Mouse (Mus musculus) limb, embryonic 13.5 days (tissue): Measurements from ENCODE around the gene Bri3. TPM values are rescaled to one million over a fixed set of nuclear protein-coding genes. Genes with fewer than 3 reads are reported as not detected.

Experiments
- ATAC-seq: fragments of 200-750 bp; cut with Nextera tagmentation; 2 replicates; pipeline ENCODE4 v1.8.0; 2017; ENCODE audit warnings: low read depth, moderate number of reproducible peaks, moderate TSS enrichment; ENCODE audit not compliant: low FRiP score
- H3K27ac ChIP-seq: fragments of 300-500 bp; sonication (generic); 2 replicates; pipeline ENCODE4 v1.5.1; 2015; ENCODE audit warnings: inconsistent platforms, mild to moderate bottlenecking, moderate library complexity
- H3K27me3 ChIP-seq: fragments of 300-500 bp; sonication (generic); 2 replicates; pipeline ENCODE4 v1.6.1; 2015; ENCODE audit warnings: mild to moderate bottlenecking, inconsistent platforms
- H3K36me3 ChIP-seq: fragments of 300-500 bp; sonication (generic); 2 replicates; pipeline ENCODE4 v1.6.1; 2015; ENCODE audit warnings: inconsistent platforms, mild to moderate bottlenecking, moderate library complexity
- H3K4me1 ChIP-seq: fragments of 300-500 bp; sonication (generic); 2 replicates; pipeline ENCODE4 v1.6.1; 2015; ENCODE audit warnings: inconsistent platforms
- H3K4me2 ChIP-seq: fragments of 300-500 bp; sonication (generic); replicated peaks from 2 replicates; pipeline ENCODE4 v1.6.1; 2015; ENCODE audit warnings: inconsistent platforms, mild to moderate bottlenecking, moderate library complexity
- H3K4me3 ChIP-seq: fragments of 300-500 bp; sonication (generic); 2 replicates; pipeline ENCODE4 v1.5.1; 2015; ENCODE audit warnings: moderate library complexity, mild to moderate bottlenecking, inconsistent platforms
- H3K9ac ChIP-seq: fragments of 300-500 bp; sonication (generic); 2 replicates; pipeline ENCODE4 v1.6.1; 2015; ENCODE audit warnings: mild to moderate bottlenecking, inconsistent platforms
- H3K9me3 ChIP-seq: fragments of 300-500 bp; sonication (generic); 2 replicates; pipeline ENCODE4 v1.6.1; 2016; ENCODE audit warnings: inconsistent platforms
- WGBS: fragments of 180-500 bp; shearing (Covaris S2); methylation state at CpG from one replicate; pipeline ENCODE4 v1.1.7; 2015; 5-methylcytosine and 5-hydroxymethylcytosine counted together
- polyA plus RNA-seq: library from polyadenylated mRNA; unstranded; fragments of >200 nt; fragmentation: Nextera tagmentation; extraction: Ambion mirVana; gene quantifications from 2 replicates; pipeline ENCODE4 v1.2.1, GENCODE M21; 2015

Gene Bri3
- polyA plus RNA-seq, 1 experiment from 2014 or later = 112 TPM

DNA sequence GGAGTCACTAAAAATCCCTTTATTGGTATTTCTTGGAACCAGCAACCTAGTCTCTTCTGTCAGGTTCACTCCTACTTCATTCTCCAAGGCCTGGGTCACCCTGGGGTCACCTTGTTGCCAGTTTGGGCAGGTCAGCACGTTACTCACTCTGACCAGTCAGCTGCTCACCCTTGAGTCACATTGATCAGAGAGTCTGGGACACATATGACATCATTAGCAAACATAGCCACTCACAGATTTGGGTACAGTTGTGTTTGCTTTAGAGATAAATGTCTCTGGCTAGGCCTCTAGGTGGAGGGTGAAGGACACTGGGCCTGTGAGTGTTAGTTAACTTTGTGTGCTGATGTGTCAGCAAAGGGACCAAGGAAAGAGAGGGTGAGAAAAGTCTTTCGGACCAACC is 127.9 kb downstream of the Bri3 start:
- H3K4me3 ChIP-seq = no peak overlapping the region

DNA sequence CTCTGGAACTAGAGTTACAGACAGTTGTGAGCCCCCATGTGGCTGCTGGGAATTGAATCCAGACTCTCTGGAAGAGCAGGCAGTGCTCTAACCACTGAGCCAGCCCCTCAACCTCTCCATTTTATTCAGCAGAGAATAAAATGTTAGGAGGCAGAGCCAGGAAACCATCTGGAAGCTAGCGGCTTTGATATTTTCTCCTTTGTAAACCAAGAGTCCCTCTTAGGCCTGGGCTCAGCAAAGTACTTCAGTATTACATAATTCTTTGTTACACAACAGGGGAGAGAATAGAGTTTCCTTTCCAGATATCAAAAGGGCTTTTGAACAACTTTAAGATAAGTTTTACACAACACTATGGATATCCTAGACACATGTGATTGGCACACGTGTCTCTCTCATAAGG is 128.6 kb downstream of the Bri3 start:
- no peak overlapping the region for H3K9ac ChIP-seq
- no peak overlapping the region for H3K4me3 ChIP-seq
- no peak for ATAC-seq
- WGBS = 73% methylated on average over 2 of the region's 2 CpGs
- no peaks in the 10 kb centered on the region for H3K27me3 ChIP-seq
- H3K9me3 ChIP-seq = no peaks in the 10 kb centered on the region
- no peaks in the 10 kb centered on the region for H3K4me1 ChIP-seq
- H3K27ac ChIP-seq = no peak overlapping the region
- no peak overlapping the region for H3K4me2 ChIP-seq
- H3K36me3 ChIP-seq = no peaks in the 10 kb centered on the region

More for the DNA sequence above, 127.9 kb downstream of the Bri3 start:
- Histone ChIP-seq H3K27ac (no peak overlapping the region), H3K27me3 (no peaks in the 10 kb centered on the region), H3K4me2 (no peak overlapping the region), H3K9ac (no peak overlapping the region), H3K4me1 (no peaks in the 10 kb centered on the region), H3K9me3 (no peaks in the 10 kb centered on the region), H3K36me3 (no peaks in the 10 kb centered on the region)
- ATAC-seq = no peak
- 56% methylated on average over 2 of the region's 2 CpGs for WGBS

DNA sequence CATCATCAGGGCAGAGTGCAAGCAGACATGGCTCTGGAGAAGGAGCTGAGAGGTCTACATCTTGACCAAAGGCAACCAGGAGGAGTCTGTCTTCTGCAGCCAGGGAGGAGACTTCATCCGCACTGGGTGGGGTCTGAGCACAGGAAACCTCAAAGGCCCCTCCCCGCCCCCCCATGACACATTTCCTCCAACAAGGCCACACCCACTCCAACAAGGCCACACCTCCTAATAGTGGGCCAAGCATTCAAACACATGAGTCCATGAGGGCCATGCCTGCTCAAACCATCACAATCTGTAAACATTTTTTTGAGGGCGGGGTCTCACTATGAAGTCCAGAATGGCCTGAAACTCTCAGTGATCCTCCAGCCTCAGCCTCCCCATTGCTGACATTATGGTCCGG is 135.2 kb downstream of the Bri3 start:
- 87% methylated on average over 4 of the region's 4 CpGs for WGBS
- H3K27ac ChIP-seq = no peak overlapping the region
- no peaks in the 10 kb centered on the region for H3K36me3 ChIP-seq
- H3K4me2 ChIP-seq = no peak overlapping the region
- H3K27me3 ChIP-seq = no peaks in the 10 kb centered on the region
- H3K4me3 ChIP-seq = no peak overlapping the region
- no peaks in the 10 kb centered on the region for H3K9me3 ChIP-seq
- H3K9ac ChIP-seq = no peak overlapping the region
- no peaks in the 10 kb centered on the region for H3K4me1 ChIP-seq
- no peak for ATAC-seq

DNA sequence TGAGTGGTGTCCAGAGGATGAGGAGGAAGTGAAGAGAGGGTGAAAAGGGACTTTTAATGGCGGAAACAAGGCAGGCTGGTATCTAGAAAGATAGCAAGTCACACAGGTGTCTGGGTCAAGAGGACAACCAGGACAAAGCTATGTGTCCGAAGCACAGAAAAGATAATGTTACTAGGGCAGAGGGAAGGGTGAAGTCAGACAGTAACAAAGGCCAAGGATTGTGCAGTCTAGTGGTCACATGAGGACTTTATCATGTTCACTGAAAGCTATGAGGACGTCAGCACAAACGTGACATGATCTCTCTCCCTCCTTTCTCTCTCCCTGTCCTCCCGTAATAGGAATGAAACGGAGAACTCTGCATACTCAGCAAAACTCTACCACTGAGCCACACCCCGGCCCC is 136.5 kb downstream of the Bri3 start:
- H3K36me3 ChIP-seq = no peaks in the 10 kb centered on the region
- H3K9me3 ChIP-seq = no peaks in the 10 kb centered on the region
- no peaks in the 10 kb centered on the region for H3K4me1 ChIP-seq
- H3K27me3 ChIP-seq = no peaks in the 10 kb centered on the region
- no peak overlapping the region for H3K4me2 ChIP-seq
- ATAC-seq = no peak
- 83% methylated on average over 7 of the region's 7 CpGs for WGBS
- H3K9ac ChIP-seq = no peak overlapping the region
- no peak overlapping the region for H3K27ac ChIP-seq
- no peak overlapping the region for H3K4me3 ChIP-seq

DNA sequence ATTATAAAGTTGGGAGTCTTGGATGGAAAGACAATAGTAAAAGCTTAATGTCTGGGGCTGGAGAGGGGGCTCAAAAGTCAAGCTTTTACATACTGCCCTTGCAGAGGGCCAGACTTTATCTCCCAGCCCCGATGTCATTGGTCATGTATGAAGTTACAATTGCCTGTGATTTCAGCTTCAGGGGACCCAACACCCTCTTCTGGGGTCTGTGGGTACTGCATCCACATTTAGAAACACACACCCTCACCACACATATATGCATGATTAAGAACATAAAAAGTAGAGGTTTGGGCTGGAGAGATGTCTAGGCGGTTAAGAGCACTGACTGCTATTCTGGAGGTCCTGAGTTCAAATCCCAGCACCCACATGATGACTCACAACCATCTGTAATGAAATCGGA is 137.5 kb downstream of the Bri3 start:
- no peaks in the 10 kb centered on the region for H3K4me1 ChIP-seq
- no peak overlapping the region for H3K4me3 ChIP-seq
- no peak overlapping the region for H3K9ac ChIP-seq
- H3K4me2 ChIP-seq = no peak overlapping the region
- H3K27ac ChIP-seq = no peak overlapping the region
- H3K27me3 ChIP-seq = no peaks in the 10 kb centered on the region
- no peaks in the 10 kb centered on the region for H3K9me3 ChIP-seq
- no peak for ATAC-seq
- 80% methylated on average over 3 of the region's 3 CpGs for WGBS
- H3K36me3 ChIP-seq = no peaks in the 10 kb centered on the region

GRCm38 (mm10) chr5:144383936-144384335 is 139.7 kb downstream of the Bri3 start:
- Histone ChIP-seq H3K27me3 (no peaks in the 10 kb centered on the region), H3K36me3 (no peaks in the 10 kb centered on the region), H3K9ac (no peak overlapping the region), H3K4me2 (no peak overlapping the region), H3K4me1 (no peaks in the 10 kb centered on the region), H3K9me3 (no peaks in the 10 kb centered on the region), H3K4me3 (no peak overlapping the region), H3K27ac (no peak overlapping the region)
- 68% methylated on average over 3 of the region's 3 CpGs for WGBS
- no peak for ATAC-seq

DNA sequence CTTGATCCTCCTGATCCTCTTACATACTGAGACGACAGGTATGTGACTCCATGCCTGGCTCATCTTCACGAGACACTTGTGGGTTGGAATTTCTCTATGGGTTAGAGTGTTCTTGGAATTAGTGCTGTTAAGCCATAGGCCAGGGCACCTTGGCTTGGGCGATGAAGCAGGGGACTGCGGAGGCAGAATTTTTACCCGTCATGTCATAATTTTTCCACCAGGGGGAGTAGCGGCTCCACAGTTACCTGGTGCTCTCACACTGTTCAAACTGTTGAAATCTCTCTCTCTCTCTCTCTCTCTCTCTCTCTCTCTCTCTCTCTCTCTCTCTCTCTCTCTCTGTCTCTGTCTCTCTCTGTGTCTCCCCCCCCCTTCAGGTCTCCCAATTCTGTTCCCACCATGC is 143.6 kb downstream of the Bri3 start:
- Histone ChIP-seq H3K36me3 (no peaks in the 10 kb centered on the region), H3K4me1 (no peaks in the 10 kb centered on the region), H3K9ac (no peak overlapping the region), H3K27ac (no peak overlapping the region), H3K4me3 (no peak overlapping the region), H3K4me2 (no peak overlapping the region), H3K9me3 (no peaks in the 10 kb centered on the region), H3K27me3 (no peaks in the 10 kb centered on the region)
- no peak for ATAC-seq
- 11% methylated on average over 6 of the region's 6 CpGs for whole genome bisulfite sequencing

DNA sequence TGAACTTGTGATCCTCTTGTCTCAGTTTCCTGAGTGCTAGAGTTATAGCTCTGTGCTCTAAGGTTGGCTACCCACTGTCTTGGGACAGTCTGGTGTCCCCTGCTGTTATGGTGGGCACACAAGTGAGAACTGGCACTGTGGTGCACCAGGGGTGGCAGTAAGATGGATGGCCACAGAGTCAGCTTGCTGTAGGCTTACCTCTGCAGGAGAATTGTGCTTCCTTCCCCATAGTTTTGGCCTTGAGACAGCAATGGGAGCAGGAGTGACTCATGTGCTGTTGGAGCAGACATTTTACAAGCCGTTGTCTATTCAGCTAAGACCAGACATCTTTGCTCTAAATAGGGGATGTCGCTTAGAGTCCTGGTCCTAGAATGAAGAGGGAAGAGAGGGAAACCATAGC is 149.9 kb downstream of the Bri3 start:
- peaks cover 7% of the 10 kb centered on the region; the same call in 1 of the 2 replicates for H3K4me1 ChIP-seq
- no peak for ATAC-seq
- WGBS = 71% methylated on average over 2 of the region's 2 CpGs
- no peak overlapping the region for H3K4me2 ChIP-seq
- peaks cover 10% of the 10 kb centered on the region; the same call in 1 of the 2 replicates for H3K9me3 ChIP-seq
- H3K27ac ChIP-seq = no peak overlapping the region
- H3K9ac ChIP-seq = no peak overlapping the region
- no peaks in the 10 kb centered on the region for H3K27me3 ChIP-seq
- H3K36me3 ChIP-seq = no peaks in the 10 kb centered on the region
- H3K4me3 ChIP-seq = no peak overlapping the region

- Histone ChIP-seq H3K9me3 (peaks cover 10% of the 10 kb centered on the region; the same call in 1 of the 2 replicates), H3K9ac (no peak overlapping the region), H3K4me2 (no peak overlapping the region; the same call in 1 of the 2 replicates), H3K36me3 (no peaks in the 10 kb centered on the region), H3K4me1 (peaks cover 17% of the 10 kb centered on the region), H3K27ac (no peak overlapping the region), H3K4me3 (no peak overlapping the region), H3K27me3 (no peaks in the 10 kb centered on the region)
- no peak for ATAC-seq
- 6% methylated on average over 5 of the region's 9 CpGs for WGBS
Observed at GRCm38 (mm10) chr5:144397566-144397965, 153.3 kb downstream of the Bri3 start.

GRCm38 (mm10) chr5:144400821-144401220 is 156.6 kb downstream of the Bri3 start:
- 69% methylated on average over 5 of the region's 5 CpGs for WGBS
- no peak overlapping the region for H3K9ac ChIP-seq
- no peaks in the 10 kb centered on the region for H3K27me3 ChIP-seq
- peaks cover 17% of the 10 kb centered on the region for H3K4me1 ChIP-seq
- H3K27ac ChIP-seq = no peak overlapping the region
- no peak overlapping the region for H3K4me2 ChIP-seq
- H3K4me3 ChIP-seq = no peak overlapping the region
- no peak for ATAC-seq
- H3K36me3 ChIP-seq = no peaks in the 10 kb centered on the region
- H3K9me3 ChIP-seq = peaks cover 8% of the 10 kb centered on the region; the same call in 1 of the 2 replicates

DNA sequence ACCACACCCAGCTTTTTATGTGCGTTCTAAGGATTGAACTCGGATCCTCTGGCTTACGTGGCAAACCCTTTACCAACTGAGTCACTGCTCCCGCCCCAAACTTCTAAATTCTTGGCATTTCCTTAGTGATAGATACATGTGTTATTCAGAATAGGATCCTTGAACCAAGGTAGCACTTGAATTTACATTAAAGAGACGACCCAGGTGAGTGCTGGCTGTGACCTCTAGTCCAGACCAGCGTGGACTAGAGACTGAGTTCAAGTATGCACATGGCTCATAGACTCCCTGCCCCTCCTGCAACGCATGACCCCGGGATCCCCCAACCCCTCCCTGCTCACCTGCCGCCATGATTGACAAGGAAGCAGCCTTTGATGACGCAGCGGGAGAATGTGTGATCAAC is 162.0 kb downstream of the Bri3 start:
- Histone ChIP-seq H3K4me3 (no peak overlapping the region), H3K4me2 (no peak overlapping the region), H3K27me3 (no peaks in the 10 kb centered on the region), H3K9ac (no peak overlapping the region), H3K27ac (no peak overlapping the region), H3K4me1 (peaks cover 6% of the 10 kb centered on the region; the same call in 1 of the 2 replicates), H3K9me3 (no peaks in the 10 kb centered on the region), H3K36me3 (no peaks in the 10 kb centered on the region)
- no peak for ATAC-seq
- WGBS = 86% methylated on average over 11 of the region's 11 CpGs

DNA sequence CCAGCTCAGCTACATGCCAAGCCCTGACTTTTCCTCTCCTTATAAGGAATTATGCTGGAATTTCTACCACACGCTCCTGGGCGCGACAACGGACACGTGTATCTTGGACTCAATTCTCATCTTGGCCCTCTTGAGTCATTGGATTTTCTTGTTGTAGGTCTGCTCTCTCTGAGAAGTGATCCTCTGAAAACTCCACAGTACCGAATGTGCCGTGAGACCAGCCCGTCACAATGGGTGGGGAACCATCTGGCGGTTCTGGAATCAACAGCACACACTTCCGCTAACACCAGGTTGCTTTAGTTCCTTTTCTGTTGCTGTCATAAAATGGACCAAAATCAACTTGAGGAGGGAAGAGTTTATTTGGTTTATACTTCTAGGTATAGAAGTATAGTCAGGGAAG is 166.4 kb downstream of the Bri3 start:
- Histone ChIP-seq H3K4me1 (no peaks in the 10 kb centered on the region), H3K36me3 (no peaks in the 10 kb centered on the region), H3K4me2 (no peak overlapping the region), H3K27me3 (no peaks in the 10 kb centered on the region), H3K9ac (no peak overlapping the region), H3K27ac (no peak overlapping the region), H3K4me3 (no peak overlapping the region), H3K9me3 (no peaks in the 10 kb centered on the region)
- no peak for ATAC-seq
- 93% methylated on average over 10 of the region's 10 CpGs for WGBS

DNA sequence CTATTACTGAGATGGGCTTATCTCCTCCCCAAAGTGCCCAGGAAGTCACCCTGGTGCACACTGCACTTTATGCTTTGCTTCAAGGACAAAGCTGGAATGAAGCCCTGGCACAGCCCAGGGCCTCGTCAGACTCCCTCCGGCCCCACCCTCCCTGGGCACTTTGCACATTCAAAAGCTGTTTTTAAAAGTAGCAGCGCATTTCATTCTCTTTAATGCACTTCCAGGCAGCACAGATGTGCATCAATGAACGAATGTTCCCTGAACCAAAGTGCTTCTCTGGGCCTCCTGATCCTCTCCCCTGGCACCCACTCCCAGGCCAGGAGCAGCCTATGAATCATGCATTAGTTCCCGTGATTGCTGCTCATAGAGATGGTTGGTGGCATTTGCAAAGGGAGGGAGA is 167.5 kb downstream of the Bri3 start:
- ATAC-seq = no peak
- no peaks in the 10 kb centered on the region for H3K4me1 ChIP-seq
- H3K4me2 ChIP-seq = no peak overlapping the region
- no peak overlapping the region for H3K9ac ChIP-seq
- no peak overlapping the region for H3K4me3 ChIP-seq
- H3K27me3 ChIP-seq = no peaks in the 10 kb centered on the region
- no peak overlapping the region for H3K27ac ChIP-seq
- 39% methylated on average over 5 of the region's 5 CpGs for WGBS
- H3K36me3 ChIP-seq = no peaks in the 10 kb centered on the region
- no peaks in the 10 kb centered on the region for H3K9me3 ChIP-seq
